Mouse (Mus musculus): ENCODE results near the gene Ier2. TPM values are rescaled to one million over a fixed set of nuclear protein-coding genes. Genes with fewer than 3 reads are reported as not detected.

The Ier2 gene
- polyA plus RNA-seq, 1 experiment: 75.7 TPM

- TF ChIP-seq TCF12 (IDR thresholded peaks at IDR 0.05; ENCODE audit: insufficient read depth, poor library complexity, severe bottlenecking) (no peak), MYOD1 (IDR thresholded peaks at IDR 0.05; ENCODE audit: control insufficient read depth in 1 of 3, insufficient read length in 2 of 3, low read depth in 2 of 3) (no peak), REST (IDR thresholded peaks at IDR 0.05; ENCODE audit: insufficient read depth, insufficient read length) (no peak), CEBPB (IDR thresholded peaks at IDR 0.05; ENCODE audit: insufficient read depth, poor library complexity, severe bottlenecking) (no peak), TCF3 (IDR thresholded peaks at IDR 0.05; ENCODE audit: insufficient read length, low read depth) (no peak), USF1 (IDR thresholded peaks at IDR 0.05; ENCODE audit: low read depth) (no peak), MYOG (IDR thresholded peaks at IDR 0.05; ENCODE audit: control insufficient read depth in 1 of 3, insufficient read depth in 1 of 3, insufficient read length in 2 of 3, low read depth in 2 of 3) (no peak), SRF (IDR thresholded peaks at IDR 0.05; ENCODE audit: control insufficient read depth, insufficient read length, low read depth) (no peak), POLR2A (IDR thresholded peaks at IDR 0.05; ENCODE audit: insufficient read length, low read depth) (no peak), MAX (IDR thresholded peaks at IDR 0.05; ENCODE audit: low read depth) (no peak), E2F4 (IDR thresholded peaks at IDR 0.05; ENCODE audit: insufficient read depth) (no peak), POLR2AphosphoS2 (IDR thresholded peaks at IDR 0.05; ENCODE audit: insufficient read length, low read depth) (no peak)
- H3ac ChIP-seq (ENCODE audit: control insufficient read depth, insufficient read length): no peak overlapping the region
- H3K4me2 ChIP-seq (ENCODE audit: low read depth): no peak overlapping the region
- no peak overlapping the region for H3K4me3 ChIP-seq
- no peaks in the 10 kb centered on the region for H3K27me3 ChIP-seq (ENCODE audit: control insufficient read depth, insufficient read depth, insufficient read length)
- H3K79me2 ChIP-seq (ENCODE audit: control insufficient read depth, insufficient read depth): no peaks in the 10 kb centered on the region
- no peaks in the 10 kb centered on the region for H3K36me3 ChIP-seq (ENCODE audit: control insufficient read depth, insufficient read depth)
These were observed 12.4 kb downstream of the Ier2 start for GRCm38 (mm10) chr8:84650213-84650612.

- no peaks in the 10 kb centered on the region for H3K36me3 ChIP-seq (ENCODE audit: control insufficient read depth, insufficient read depth)
- TF ChIP-seq MAX (IDR thresholded peaks at IDR 0.05; ENCODE audit: low read depth) (no peak), POLR2AphosphoS2 (IDR thresholded peaks at IDR 0.05; ENCODE audit: insufficient read length, low read depth) (no peak), POLR2A (IDR thresholded peaks at IDR 0.05; ENCODE audit: insufficient read length, low read depth) (no peak), SRF (IDR thresholded peaks at IDR 0.05; ENCODE audit: control insufficient read depth, insufficient read length, low read depth) (no peak), USF1 (IDR thresholded peaks at IDR 0.05; ENCODE audit: low read depth) (no peak), CEBPB (IDR thresholded peaks at IDR 0.05; ENCODE audit: insufficient read depth, poor library complexity, severe bottlenecking) (no peak), REST (IDR thresholded peaks at IDR 0.05; ENCODE audit: insufficient read depth, insufficient read length) (no peak), E2F4 (IDR thresholded peaks at IDR 0.05; ENCODE audit: insufficient read depth) (no peak), MYOD1 (IDR thresholded peaks at IDR 0.05; ENCODE audit: control insufficient read depth in 1 of 3, insufficient read length in 2 of 3, low read depth in 2 of 3) (no peak), TCF12 (IDR thresholded peaks at IDR 0.05; ENCODE audit: insufficient read depth, poor library complexity, severe bottlenecking) (no peak)
- H3K27me3 ChIP-seq (ENCODE audit: control insufficient read depth, insufficient read depth, insufficient read length): no peaks in the 10 kb centered on the region
- no peak overlapping the region for H3K4me3 ChIP-seq
- H3K79me2 ChIP-seq (ENCODE audit: control insufficient read depth, insufficient read depth): no peaks in the 10 kb centered on the region
- H3K4me2 ChIP-seq (ENCODE audit: low read depth): no peak overlapping the region
- no peak overlapping the region for H3ac ChIP-seq (ENCODE audit: control insufficient read depth, insufficient read length)
These were observed 15.2 kb downstream of the Ier2 start for GRCm38 (mm10) chr8:84647461-84647901.

- H3K27me3 ChIP-seq (ENCODE audit: control insufficient read depth, insufficient read depth, insufficient read length): no peaks in the 10 kb centered on the region
- no peak overlapping the region for H3K4me3 ChIP-seq
- H3K79me2 ChIP-seq (ENCODE audit: control insufficient read depth, insufficient read depth): no peaks in the 10 kb centered on the region
- TF ChIP-seq POLR2A (IDR thresholded peaks at IDR 0.05; ENCODE audit: insufficient read length, low read depth): no peak
- no peak for TF ChIP-seq REST (IDR thresholded peaks at IDR 0.05; ENCODE audit: insufficient read depth, insufficient read length)
- no peak for TF ChIP-seq TCF12 (IDR thresholded peaks at IDR 0.05; ENCODE audit: insufficient read depth, poor library complexity, severe bottlenecking)
- no peak for TF ChIP-seq USF1 (IDR thresholded peaks at IDR 0.05; ENCODE audit: low read depth)
- TF ChIP-seq E2F4 (IDR thresholded peaks at IDR 0.05; ENCODE audit: insufficient read depth): no peak
- TF ChIP-seq SRF (IDR thresholded peaks at IDR 0.05; ENCODE audit: control insufficient read depth, insufficient read length, low read depth): no peak
- no peak for TF ChIP-seq MAX (IDR thresholded peaks at IDR 0.05; ENCODE audit: low read depth)
- TF ChIP-seq MYOG (IDR thresholded peaks at IDR 0.05; ENCODE audit: control insufficient read depth in 1 of 3, insufficient read depth in 1 of 3, insufficient read length in 2 of 3, low read depth in 2 of 3): no peak
- TF ChIP-seq POLR2AphosphoS2 (IDR thresholded peaks at IDR 0.05; ENCODE audit: insufficient read length, low read depth): no peak
- no peak for TF ChIP-seq MYOD1 (IDR thresholded peaks at IDR 0.05; ENCODE audit: control insufficient read depth in 1 of 3, insufficient read length in 2 of 3, low read depth in 2 of 3)
- TF ChIP-seq CEBPB (IDR thresholded peaks at IDR 0.05; ENCODE audit: insufficient read depth, poor library complexity, severe bottlenecking): no peak
- no peak for TF ChIP-seq TCF3 (IDR thresholded peaks at IDR 0.05; ENCODE audit: insufficient read length, low read depth)
- no peak overlapping the region for H3K4me2 ChIP-seq (ENCODE audit: low read depth)
- H3ac ChIP-seq (ENCODE audit: control insufficient read depth, insufficient read length): no peak overlapping the region
- H3K36me3 ChIP-seq (ENCODE audit: control insufficient read depth, insufficient read depth): no peaks in the 10 kb centered on the region
These were observed 15.9 kb downstream of the Ier2 start for GRCm38 (mm10) chr8:84646800-84647199.

GRCm38 (mm10) chr8:84643019-84643418 is 19.6 kb downstream of the Ier2 start:
- H3K79me2 ChIP-seq (ENCODE audit: control insufficient read depth, insufficient read depth): no peaks in the 10 kb centered on the region
- no peaks in the 10 kb centered on the region for H3K27me3 ChIP-seq (ENCODE audit: control insufficient read depth, insufficient read depth, insufficient read length)
- H3K4me3 ChIP-seq: no peak overlapping the region
- H3K36me3 ChIP-seq (ENCODE audit: control insufficient read depth, insufficient read depth): no peaks in the 10 kb centered on the region
- peak overlapping the region; percentile 49 for H3K4me2 ChIP-seq (ENCODE audit: low read depth)
- no peak overlapping the region for H3ac ChIP-seq (ENCODE audit: control insufficient read depth, insufficient read length)
- TF ChIP-seq POLR2AphosphoS2 (IDR thresholded peaks at IDR 0.05; ENCODE audit: insufficient read length, low read depth): no peak
- TF ChIP-seq REST (IDR thresholded peaks at IDR 0.05; ENCODE audit: insufficient read depth, insufficient read length): no peak
- TF ChIP-seq E2F4 (IDR thresholded peaks at IDR 0.05; ENCODE audit: insufficient read depth): no peak
- TF ChIP-seq MAX (IDR thresholded peaks at IDR 0.05; ENCODE audit: low read depth): no peak
- no peak for TF ChIP-seq MYOG (IDR thresholded peaks at IDR 0.05; ENCODE audit: control insufficient read depth in 1 of 3, insufficient read depth in 1 of 3, insufficient read length in 2 of 3, low read depth in 2 of 3)
- TF ChIP-seq USF1 (IDR thresholded peaks at IDR 0.05; ENCODE audit: low read depth): no peak
- no peak for TF ChIP-seq MYOD1 (IDR thresholded peaks at IDR 0.05; ENCODE audit: control insufficient read depth in 1 of 3, insufficient read length in 2 of 3, low read depth in 2 of 3)
- TF ChIP-seq CEBPB (IDR thresholded peaks at IDR 0.05; ENCODE audit: insufficient read depth, poor library complexity, severe bottlenecking): no peak
- TF ChIP-seq TCF12 (IDR thresholded peaks at IDR 0.05; ENCODE audit: insufficient read depth, poor library complexity, severe bottlenecking): no peak
- TF ChIP-seq TCF3 (IDR thresholded peaks at IDR 0.05; ENCODE audit: insufficient read length, low read depth): no peak
- no peak for TF ChIP-seq POLR2A (IDR thresholded peaks at IDR 0.05; ENCODE audit: insufficient read length, low read depth)

Measured in myocyte (in vitro differentiated cells).